Mouse (Mus musculus): ENCODE data around the gene Lmf1.

Gene Lmf1

GRCm38 (mm10) chr17:25578920-25579319 lies at the start of gene Lmf1:
TSS of gene Lmf1 (plus strand) at chr17:25579085.
- peak; percentile 95 to 97 for DNase-seq

GRCm38 (mm10) chr17:25530357-25531022 lies 48.4 kb upstream of the Lmf1 start:
- no peak for DNase-seq

- no peak for DNase-seq
Observed at GRCm38 (mm10) chr17:25538945-25539875, 39.7 kb upstream of the Lmf1 start.

GRCm38 (mm10) chr17:25540731-25541130 lies 38.2 kb upstream of the Lmf1 start:
- DNase-seq: no peak

- DNase-seq: no peak
Observed at GRCm38 (mm10) chr17:25541768-25542167, 37.1 kb upstream of the Lmf1 start.

GRCm38 (mm10) chr17:25547026-25547425 lies 31.9 kb upstream of the Lmf1 start:
- no peak for DNase-seq

GRCm38 (mm10) chr17:25550020-25550419 lies 28.9 kb upstream of the Lmf1 start:
- no peak for DNase-seq

- DNase-seq: no peak
Observed at GRCm38 (mm10) chr17:25551313-25551712, 27.6 kb upstream of the Lmf1 start.

- no peak for DNase-seq
Observed at GRCm38 (mm10) chr17:25555159-25555558, 23.7 kb upstream of the Lmf1 start.

GRCm38 (mm10) chr17:25555666-25556629 lies 22.9 kb upstream of the Lmf1 start:
- no peak for DNase-seq

- DNase-seq: no peak
Observed at GRCm38 (mm10) chr17:25556630-25557354, 22.1 kb upstream of the Lmf1 start.

GRCm38 (mm10) chr17:25559634-25560033 lies 19.3 kb upstream of the Lmf1 start:
- DNase-seq: no peak

- no peak for DNase-seq
Observed at GRCm38 (mm10) chr17:25560554-25561222, 18.2 kb upstream of the Lmf1 start.

GRCm38 (mm10) chr17:25561223-25562028 lies 17.5 kb upstream of the Lmf1 start:
- DNase-seq: no peak

GRCm38 (mm10) chr17:25564481-25564880 lies 14.4 kb upstream of the Lmf1 start:
- no peak for DNase-seq

GRCm38 (mm10) chr17:25565244-25565643 lies 13.6 kb upstream of the Lmf1 start:
- no peak for DNase-seq

GRCm38 (mm10) chr17:25565860-25566600 lies 12.9 kb upstream of the Lmf1 start:
- no peak for DNase-seq

GRCm38 (mm10) chr17:25567261-25567660 lies 11.6 kb upstream of the Lmf1 start:
- DNase-seq: no peak

GRCm38 (mm10) chr17:25567745-25568144 lies 11.1 kb upstream of the Lmf1 start:
- peak; percentile 24 to 70 for DNase-seq

GRCm38 (mm10) chr17:25568206-25568605 lies 10.7 kb upstream of the Lmf1 start:
- DNase-seq: no peak
